Mouse (Mus musculus) forebrain, embryonic 15.5 days (tissue): ENCODE results near the gene Dcst1. TPM values are rescaled to one million over a fixed set of nuclear protein-coding genes. Genes with fewer than 3 reads are reported as not detected.

Source experiments
- ATAC-seq: fragments of 200-750 bp; cut with Nextera tagmentation; replicated peaks from 2 replicates; pipeline ENCODE4 v1.8.0; 2017; ENCODE audit warnings: mild to moderate bottlenecking, moderate TSS enrichment, moderate library complexity
- H3K27ac ChIP-seq: fragments of 300-500 bp; sonication (generic); replicated peaks from 2 replicates; pipeline ENCODE4 v1.5.1; 2015; ENCODE audit warnings: mild to moderate bottlenecking, inconsistent platforms
- H3K27me3 ChIP-seq: fragments of 300-500 bp; sonication (generic); 2 replicates; pipeline ENCODE4 v1.6.1; 2015; ENCODE audit warnings: inconsistent platforms
- H3K36me3 ChIP-seq: fragments of 300-500 bp; sonication (generic); 2 replicates; pipeline ENCODE4 v1.6.1; 2015; ENCODE audit warnings: mild to moderate bottlenecking, inconsistent platforms
- H3K4me1 ChIP-seq: fragments of 300-500 bp; sonication (generic); 2 replicates; pipeline ENCODE4 v1.6.1; 2015; ENCODE audit warnings: inconsistent platforms
- H3K4me2 ChIP-seq: fragments of 300-500 bp; sonication (generic); replicated peaks from 2 replicates; pipeline ENCODE4 v1.6.1; 2015; ENCODE audit warnings: mild to moderate bottlenecking, inconsistent platforms
- H3K4me3 ChIP-seq: fragments of 300-500 bp; sonication (generic); 2 replicates; pipeline ENCODE4 v1.5.1; 2015; ENCODE audit warnings: mild to moderate bottlenecking, inconsistent platforms
- H3K9ac ChIP-seq: fragments of 300-500 bp; sonication (generic); replicated peaks from 2 replicates; pipeline ENCODE4 v1.6.1; 2015; ENCODE audit warnings: mild to moderate bottlenecking, inconsistent platforms
- H3K9me3 ChIP-seq: fragments of 300-500 bp; sonication (generic); 2 replicates; pipeline ENCODE4 v1.6.1; 2016; ENCODE audit warnings: inconsistent platforms
- WGBS: fragments of 180-500 bp; shearing (Covaris S2); methylation state at CpG from one replicate; pipeline ENCODE4 v1.1.7; 2015; ENCODE audit warnings: mixed read lengths; 5-methylcytosine and 5-hydroxymethylcytosine counted together
- polyA plus RNA-seq: library from polyadenylated mRNA; unstranded; fragments of >200 nt; fragmentation: Nextera tagmentation; extraction: Ambion mirVana; gene quantifications from 2 replicates; pipeline ENCODE4 v1.2.1, GENCODE M21; 2015

Dcst1 gene
- polyA plus RNA-seq: 0.51 and 0.89 TPM in 2 replicates

DNA sequence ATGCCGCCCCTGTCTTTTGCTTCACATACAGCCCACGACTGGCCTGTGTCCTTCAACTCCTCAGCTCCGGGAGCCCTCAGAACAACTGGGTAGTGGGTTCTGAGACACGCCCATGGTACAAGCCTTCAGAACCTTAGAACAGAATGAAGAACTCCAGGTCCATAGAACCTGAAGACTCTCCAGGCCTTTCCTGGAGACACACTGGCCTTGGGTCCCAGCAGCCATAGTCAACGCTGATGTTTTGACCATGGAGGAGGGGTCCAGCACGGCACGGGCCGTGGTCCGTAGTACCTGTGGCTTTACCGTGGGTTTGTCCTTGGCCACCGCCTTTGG, at the start of gene Dcst1:
Dcst1 (minus strand) TSS at position 101 of the 333 bp plus-strand sequence.
- H3K9me3 ChIP-seq: no peaks in the 10 kb centered on the region
- no peaks in the 10 kb centered on the region for H3K27me3 ChIP-seq
- H3K4me3 ChIP-seq: no peak within 1 kb of the TSS
- no peak within 1 kb of the TSS for H3K9ac ChIP-seq
- 82% methylated on average over 11 of the region's 11 CpGs for WGBS
- H3K36me3 ChIP-seq: no peaks in the 10 kb centered on the region
- no peak within 1 kb of the TSS for H3K4me2 ChIP-seq
- no peak for ATAC-seq
- H3K4me1 ChIP-seq: no peaks in the 10 kb centered on the region
- H3K27ac ChIP-seq: no peak within 1 kb of the TSS

DNA sequence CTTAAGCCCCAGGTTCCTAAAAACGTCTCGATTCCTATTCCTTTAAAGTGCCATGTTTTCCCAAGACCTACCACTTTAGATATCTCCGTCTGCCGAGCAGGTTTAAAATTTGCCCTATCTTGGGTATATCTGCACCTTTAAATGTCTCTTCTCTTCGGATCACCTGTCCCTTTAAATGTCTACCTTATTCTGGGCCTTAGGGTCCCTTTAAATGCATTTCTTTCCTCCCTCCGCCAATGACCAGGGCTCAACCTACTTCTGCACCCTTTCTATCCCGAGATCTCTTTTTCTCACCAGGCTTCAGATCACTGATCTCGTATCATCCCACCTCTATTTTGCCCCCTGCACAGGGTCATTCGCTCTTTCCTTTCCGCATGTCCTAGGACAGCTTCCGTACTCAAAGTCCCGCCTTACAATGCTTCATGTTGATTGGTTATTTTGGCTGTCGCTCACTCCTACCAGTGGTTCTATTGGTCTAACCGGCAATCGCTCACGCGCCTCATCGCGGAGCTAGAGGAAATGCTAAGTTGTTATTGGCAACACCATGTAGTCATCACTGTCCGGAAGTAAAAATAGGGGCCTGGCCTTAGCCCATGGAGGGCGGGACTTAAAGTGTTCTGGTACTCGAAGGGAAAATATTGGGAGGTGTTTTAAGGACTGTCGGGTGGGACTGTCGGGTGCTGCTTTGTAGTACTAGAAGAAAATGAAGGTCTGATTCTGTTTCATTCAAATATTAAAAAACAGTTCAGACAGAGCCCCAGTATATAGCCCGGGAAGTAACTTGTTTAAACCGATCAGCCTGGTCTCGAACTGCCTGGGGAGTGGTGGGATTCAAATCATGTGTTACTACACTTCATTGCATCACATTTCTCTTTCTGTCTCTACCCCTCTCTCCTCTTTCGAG, 46.7 kb upstream of the Dcst1 start, which contains the start of gene Flad1:
Flad1 (minus strand) TSS at position 381 of the 904 bp plus-strand sequence.
- Histone ChIP-seq H3K4me1 (peaks cover 26% of the 10 kb centered on the region), H3K4me3 (peak within 1 kb of the TSS; percentile 69), H3K36me3 (peaks cover 26% of the 10 kb centered on the region), H3K4me2 (peak within 1 kb of the TSS; percentile 67), H3K9me3 (no peaks in the 10 kb centered on the region), H3K27ac (peak within 1 kb of the TSS; percentile 71), H3K27me3 (no peaks in the 10 kb centered on the region), H3K9ac (peak within 1 kb of the TSS; percentile 60)
- 6% methylated on average over 28 of the region's 28 CpGs for WGBS
- peak; percentile 100 for ATAC-seq

DNA sequence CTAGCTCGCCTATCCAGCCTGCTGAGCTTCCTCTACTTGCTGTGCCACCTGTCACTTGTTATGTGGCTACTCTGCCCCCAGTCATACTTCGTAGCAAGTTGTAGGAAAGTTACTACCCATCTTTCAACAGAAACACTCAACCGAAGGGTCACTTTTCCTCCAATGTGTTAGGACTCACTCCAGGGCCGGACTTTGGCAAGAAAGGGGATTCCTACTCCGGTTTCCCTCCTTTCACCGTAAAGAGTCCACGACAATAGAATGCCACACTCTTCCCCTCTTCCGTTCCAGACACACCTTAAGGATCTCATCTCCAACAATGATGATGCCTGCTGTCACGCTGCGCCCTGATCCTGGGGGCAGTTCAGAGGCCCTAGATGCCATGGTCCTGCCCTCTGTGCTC, 45.8 kb upstream of the Dcst1 start:
- peak overlapping the region; percentile 67 for H3K4me2 ChIP-seq
- H3K4me1 ChIP-seq: peaks cover 19% of the 10 kb centered on the region
- WGBS: 78% methylated on average over 10 of the region's 10 CpGs
- peak overlapping the region; percentile 60 for H3K9ac ChIP-seq
- H3K27ac ChIP-seq: peak overlapping the region; percentile 71; the same call in 1 of the 2 replicates
- peaks cover 23% of the 10 kb centered on the region for H3K36me3 ChIP-seq
- no peaks in the 10 kb centered on the region for H3K9me3 ChIP-seq
- H3K4me3 ChIP-seq: peak overlapping the region; percentile 69
- no peak for ATAC-seq
- H3K27me3 ChIP-seq: no peaks in the 10 kb centered on the region

DNA sequence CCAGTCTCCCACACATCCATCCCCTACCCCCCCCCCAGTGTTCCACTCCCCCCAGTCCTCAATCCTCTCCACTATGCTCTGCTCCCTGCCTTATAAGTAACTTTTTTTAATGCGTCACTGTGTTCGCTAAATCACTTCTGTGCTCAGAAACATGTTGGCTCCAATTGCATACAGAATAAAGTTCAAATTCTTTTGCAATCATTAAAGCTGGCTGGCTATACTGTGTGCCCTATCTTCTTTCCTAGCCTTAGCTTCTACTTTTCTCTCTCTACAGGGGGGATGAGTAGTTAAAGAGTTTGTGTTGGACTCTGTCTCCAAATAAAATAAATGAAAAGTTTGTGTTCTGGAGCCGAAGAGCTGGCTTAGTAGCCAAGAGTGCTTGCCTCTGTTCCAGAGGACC, 44.6 kb upstream of the Dcst1 start:
- no peaks in the 10 kb centered on the region for H3K27me3 ChIP-seq
- 91% methylated on average over 3 of the region's 3 CpGs for WGBS
- H3K4me1 ChIP-seq: peaks cover 19% of the 10 kb centered on the region
- no peak overlapping the region for H3K4me3 ChIP-seq
- peaks cover 20% of the 10 kb centered on the region for H3K36me3 ChIP-seq
- H3K9me3 ChIP-seq: no peaks in the 10 kb centered on the region
- no peak for ATAC-seq
- no peak overlapping the region for H3K4me2 ChIP-seq
- H3K27ac ChIP-seq: no peak overlapping the region
- H3K9ac ChIP-seq: 0 out of 2 replicates have a peak overlapping the region, but pooled peaks have one; percentile 3

DNA sequence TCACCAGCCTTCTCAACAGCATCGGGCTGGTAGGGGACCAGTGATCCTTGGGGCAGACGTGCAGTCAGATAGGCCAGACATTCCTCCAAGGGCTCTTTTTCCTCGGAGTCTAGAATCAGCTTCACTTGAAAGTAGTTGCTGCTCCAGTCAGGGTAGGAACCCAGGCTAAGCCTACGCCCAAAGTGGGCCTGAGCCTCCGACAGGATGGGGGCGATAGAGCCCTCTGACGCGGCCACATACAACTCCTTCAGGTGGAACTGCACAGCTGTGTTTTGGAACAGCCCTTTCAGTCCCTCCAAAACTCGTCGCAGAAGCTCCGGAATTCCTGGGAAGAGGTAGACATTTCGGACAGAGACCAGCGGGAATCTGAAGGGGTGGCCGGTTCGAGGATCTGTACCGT, 43.4 kb upstream of the Dcst1 start:
- H3K4me3 ChIP-seq: no peak overlapping the region
- ATAC-seq: no peak
- no peak overlapping the region for H3K27ac ChIP-seq
- WGBS: 72% methylated on average over 16 of the region's 16 CpGs
- H3K9ac ChIP-seq: no peak overlapping the region
- peaks cover 19% of the 10 kb centered on the region; the same call in 1 of the 2 replicates for H3K36me3 ChIP-seq
- H3K9me3 ChIP-seq: no peaks in the 10 kb centered on the region
- no peak overlapping the region for H3K4me2 ChIP-seq
- no peaks in the 10 kb centered on the region for H3K27me3 ChIP-seq
- H3K4me1 ChIP-seq: peaks cover 19% of the 10 kb centered on the region

DNA sequence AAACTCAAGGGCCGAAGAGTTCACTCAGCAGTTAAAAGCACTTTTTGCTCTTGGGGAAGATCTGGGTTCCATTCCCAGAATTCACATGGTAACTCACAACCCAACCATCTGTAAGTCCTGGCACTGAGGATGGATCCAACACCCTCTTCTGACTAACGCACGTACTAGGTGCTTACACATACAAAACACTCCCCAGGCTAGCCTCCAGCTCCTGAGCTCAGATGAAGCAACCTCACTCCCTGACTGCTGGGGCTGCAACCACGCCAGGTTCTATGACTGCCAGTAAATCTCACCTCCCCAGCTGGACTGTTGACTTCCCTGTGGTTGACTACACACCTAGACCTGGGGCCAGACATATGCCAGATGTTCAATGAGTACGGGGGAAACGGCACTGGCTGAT, 41.8 kb upstream of the Dcst1 start:
- WGBS: 85% methylated on average over 6 of the region's 6 CpGs
- peaks cover 31% of the 10 kb centered on the region for H3K36me3 ChIP-seq

DNA sequence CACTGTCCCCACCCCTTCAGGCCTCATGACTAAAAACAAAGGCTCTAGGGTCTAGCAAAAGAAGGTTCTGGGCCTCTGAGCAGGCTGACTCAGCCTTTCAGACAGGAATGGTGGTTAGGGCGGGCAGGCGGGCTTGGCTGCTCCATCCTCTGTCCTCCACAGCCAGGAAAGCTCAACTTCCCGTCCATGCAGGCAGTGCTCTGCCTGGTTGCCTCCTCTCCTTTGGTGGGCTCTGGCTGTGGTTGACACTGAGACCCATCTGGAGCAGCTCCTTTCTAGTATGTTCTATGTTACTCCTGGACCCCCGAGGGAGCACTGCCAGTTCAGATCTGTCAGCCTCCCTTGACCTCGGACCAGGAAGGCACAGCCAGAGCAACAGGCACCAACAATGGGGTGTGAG, 37.6 kb upstream of the Dcst1 start, which contains the start of gene Lenep:
Lenep (minus strand) TSS at position 101 of the 400 bp plus-strand sequence.
- Histone ChIP-seq H3K27me3 (no peaks in the 10 kb centered on the region), H3K4me1 (peaks cover 4% of the 10 kb centered on the region; the same call in 1 of the 2 replicates), H3K36me3 (peaks cover 42% of the 10 kb centered on the region), H3K9ac (no peak within 1 kb of the TSS), H3K4me3 (no peak within 1 kb of the TSS), H3K9me3 (no peaks in the 10 kb centered on the region), H3K4me2 (no peak within 1 kb of the TSS), H3K27ac (no peak within 1 kb of the TSS)
- ATAC-seq: no peak
- WGBS: 76% methylated on average over 5 of the region's 5 CpGs

More for the DNA sequence above, 41.8 kb upstream of the Dcst1 start:
- Histone ChIP-seq H3K27me3 (no peaks in the 10 kb centered on the region), H3K9me3 (no peaks in the 10 kb centered on the region), H3K9ac (no peak overlapping the region), H3K4me3 (no peak overlapping the region), H3K27ac (no peak overlapping the region), H3K4me1 (peaks cover 14% of the 10 kb centered on the region), H3K4me2 (no peak overlapping the region)
- no peak for ATAC-seq

DNA sequence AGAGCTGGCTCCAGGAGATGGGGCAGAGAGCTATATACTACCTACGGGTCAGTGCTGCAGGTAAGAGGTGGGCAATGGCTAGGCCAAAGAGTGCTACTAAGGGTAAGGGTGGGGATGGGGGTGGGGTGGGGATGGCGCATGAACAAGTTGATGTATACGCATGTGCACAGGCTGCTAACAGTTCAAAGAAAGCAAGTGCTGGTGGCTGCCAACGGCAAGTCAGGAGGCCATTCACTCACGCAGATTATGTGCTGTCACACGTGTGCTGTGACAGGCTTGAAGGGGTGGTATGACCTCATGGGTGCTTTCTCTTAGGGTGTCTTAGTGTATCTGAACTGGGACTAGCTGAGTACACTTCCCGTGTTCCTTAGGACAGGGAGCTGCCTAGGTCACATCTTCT, 36.3 kb upstream of the Dcst1 start:
- WGBS: 91% methylated on average over 7 of the region's 7 CpGs
- Histone ChIP-seq H3K4me3 (no peak overlapping the region), H3K9me3 (no peaks in the 10 kb centered on the region), H3K27ac (no peak overlapping the region), H3K4me1 (peaks cover 4% of the 10 kb centered on the region), H3K36me3 (peaks cover 36% of the 10 kb centered on the region), H3K4me2 (no peak overlapping the region), H3K9ac (no peak overlapping the region), H3K27me3 (0 out of 2 replicates have a peak, but pooled peaks cover under 1% of the 10 kb centered on the region)
- no peak for ATAC-seq

DNA sequence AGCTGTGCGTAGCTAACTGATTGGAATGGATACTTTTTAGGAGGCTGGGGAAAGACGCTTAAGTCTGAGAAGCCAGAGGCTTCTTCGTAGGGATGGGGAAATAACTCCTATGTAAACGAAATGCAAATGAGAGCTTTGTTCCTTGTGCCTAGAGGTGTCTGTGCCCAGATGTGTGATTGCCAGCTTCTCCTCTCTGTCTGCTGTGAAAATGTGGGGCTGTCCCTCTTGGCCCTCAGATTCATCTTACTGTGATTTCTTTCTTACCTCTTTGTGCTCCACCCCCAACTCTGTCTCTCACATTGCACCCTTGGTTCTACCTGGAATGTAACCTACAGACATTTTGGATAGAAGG, 31.6 kb upstream of the Dcst1 start:
- Histone ChIP-seq H3K4me2 (peak overlapping the region; percentile 94), H3K4me1 (peaks cover 46% of the 10 kb centered on the region), H3K27me3 (peaks cover 5% of the 10 kb centered on the region; the same call in 1 of the 2 replicates), H3K9me3 (no peaks in the 10 kb centered on the region), H3K27ac (no peak overlapping the region), H3K4me3 (peak overlapping the region; percentile 41), H3K9ac (peak overlapping the region; percentile 32; the same call in 1 of the 2 replicates), H3K36me3 (peaks cover 8% of the 10 kb centered on the region; the same call in 1 of the 2 replicates)
- 0% methylated on average over 4 of the region's 4 CpGs for WGBS
- ATAC-seq: no peak

DNA sequence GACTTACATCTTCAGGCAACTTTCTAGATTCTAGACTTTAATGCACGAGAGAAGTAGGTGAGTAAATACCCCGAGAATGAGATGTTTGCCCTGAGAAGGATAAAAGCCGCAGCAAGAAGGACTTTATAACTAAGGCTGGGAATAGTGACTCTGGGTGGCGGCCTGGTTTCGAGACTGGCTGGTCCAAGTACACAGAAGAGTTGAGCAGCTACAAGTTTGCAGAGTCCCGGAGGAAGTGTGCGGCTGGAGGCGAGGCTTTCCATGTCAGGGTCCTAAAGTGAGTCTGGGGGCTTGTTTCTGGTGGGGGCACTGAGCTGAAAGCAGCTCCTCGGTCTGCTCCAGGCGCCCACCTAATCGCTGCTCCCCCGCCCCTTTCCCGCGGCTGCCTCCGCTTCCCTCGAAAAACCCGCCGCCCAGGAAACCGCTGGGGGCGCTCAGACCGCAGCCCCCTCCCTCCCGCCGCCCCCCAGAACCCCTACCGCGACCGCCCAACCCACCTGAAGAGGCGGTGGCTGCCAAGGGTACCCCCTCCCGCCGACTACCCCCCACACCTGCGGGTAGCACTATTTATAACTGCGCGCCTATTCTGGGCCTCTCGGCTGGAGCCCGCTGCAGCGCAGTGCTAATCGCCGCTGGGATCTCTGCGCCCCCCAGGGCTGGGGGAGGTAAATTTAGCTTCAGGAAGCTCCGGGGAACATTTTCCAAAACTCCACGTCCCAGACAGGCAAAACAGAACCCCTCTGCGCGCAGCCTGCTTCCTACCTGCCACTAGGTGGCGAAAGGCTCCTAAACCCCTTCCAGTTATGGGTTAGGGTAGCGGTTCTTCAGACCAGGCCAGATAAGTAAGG, 31.0 kb upstream of the Dcst1 start:
- Histone ChIP-seq H3K36me3 (peaks cover 4% of the 10 kb centered on the region; the same call in 1 of the 2 replicates), H3K4me2 (peak overlapping the region; percentile 94), H3K9ac (peak overlapping the region; percentile 32), H3K4me1 (peaks cover 52% of the 10 kb centered on the region), H3K27me3 (peaks cover 5% of the 10 kb centered on the region; the same call in 1 of the 2 replicates), H3K9me3 (no peaks in the 10 kb centered on the region), H3K27ac (no peak overlapping the region), H3K4me3 (peak overlapping the region; percentile 41)
- no peak for ATAC-seq
- WGBS: under 1% methylated on average over 43 of the region's 44 CpGs

DNA sequence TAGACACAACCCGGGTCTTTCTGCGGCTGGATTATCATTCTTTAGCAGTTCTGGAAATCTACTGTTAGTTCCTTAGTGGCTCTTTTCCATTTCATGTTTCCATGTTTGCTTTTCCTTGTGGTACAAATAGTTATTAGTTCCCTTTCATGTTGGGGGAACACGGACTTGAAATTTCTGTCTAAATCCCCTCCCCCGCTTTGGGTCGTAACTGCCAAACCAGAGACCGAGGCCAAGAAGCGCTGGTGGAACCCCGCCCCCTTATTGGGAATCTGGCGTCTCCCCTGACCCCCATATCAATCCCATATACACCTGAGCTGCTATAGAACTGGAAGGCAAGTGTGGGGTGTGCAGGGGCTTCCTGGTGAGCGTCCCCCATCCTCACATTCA, 30.4 kb upstream of the Dcst1 start:
- peak overlapping the region; percentile 46; the same call in 1 of the 2 replicates for H3K4me3 ChIP-seq
- peak overlapping the region; percentile 94 for H3K4me2 ChIP-seq
- H3K4me1 ChIP-seq: peaks cover 57% of the 10 kb centered on the region
- no peaks in the 10 kb centered on the region for H3K9me3 ChIP-seq
- H3K9ac ChIP-seq: no peak overlapping the region
- peaks cover 5% of the 10 kb centered on the region; the same call in 1 of the 2 replicates for H3K27me3 ChIP-seq
- 5% methylated on average over 10 of the region's 10 CpGs for WGBS
- 0 out of 2 replicates have a peak, but pooled peaks cover 3% of the 10 kb centered on the region for H3K36me3 ChIP-seq
- ATAC-seq: no peak
- no peak overlapping the region for H3K27ac ChIP-seq
